Mouse (Mus musculus) naive thymus-derived CD4-positive, alpha-beta T cell, adult 2 months (primary cell): ENCODE results near the gene Socs4.

Source experiments
- DNase-seq: peaks from one replicate; pipeline ENCODE4 v3.0.0-alpha.2; 2011; ENCODE audit warnings: low read depth

Gene Socs4

DNA sequence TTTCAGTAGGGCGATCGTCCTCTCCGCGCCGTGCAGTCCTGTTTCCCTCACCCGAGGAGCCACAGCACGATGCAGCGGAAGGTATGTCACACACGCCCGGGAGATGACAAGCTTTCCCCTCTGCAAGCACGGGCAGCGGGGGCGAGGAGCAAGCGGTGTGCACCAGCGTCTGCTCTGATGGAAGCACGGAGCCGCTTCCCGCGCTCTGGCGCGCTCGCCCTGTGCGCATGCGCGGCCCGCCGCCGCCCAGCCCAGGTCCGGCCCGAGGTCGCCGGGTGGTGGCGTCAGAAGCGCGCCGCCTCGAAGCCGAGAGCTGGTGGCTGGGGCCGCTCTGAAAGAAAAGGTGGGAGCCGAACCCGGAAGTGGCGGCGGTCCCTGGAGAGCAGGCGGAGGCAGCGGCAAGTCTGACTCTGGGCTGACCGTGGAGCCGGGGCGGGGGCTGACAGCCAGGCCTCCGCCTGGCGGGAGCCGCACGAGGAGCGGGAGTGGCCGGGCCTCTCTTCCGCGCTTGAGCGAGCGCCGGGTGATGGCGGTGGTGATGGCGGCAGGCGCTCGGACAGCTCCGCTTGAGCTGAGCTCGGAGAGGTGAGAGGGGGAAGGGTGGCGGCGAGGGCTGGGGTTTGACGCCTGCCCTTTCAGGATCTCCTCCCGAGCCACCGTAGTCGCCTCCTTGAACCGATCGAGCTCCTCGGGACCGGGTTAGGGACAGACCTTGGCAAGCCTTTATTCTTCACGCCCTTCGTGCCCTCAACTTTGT, at the start of gene Socs4, which contains the start of gene Wdhd1:
Socs4 (plus strand) TSS at position 295 of the 757 bp plus-strand sequence.
Wdhd1 (minus strand) TSS at position 221 of the 757 bp plus-strand sequence.
- DNase-seq, result peak; percentile 95

DNA sequence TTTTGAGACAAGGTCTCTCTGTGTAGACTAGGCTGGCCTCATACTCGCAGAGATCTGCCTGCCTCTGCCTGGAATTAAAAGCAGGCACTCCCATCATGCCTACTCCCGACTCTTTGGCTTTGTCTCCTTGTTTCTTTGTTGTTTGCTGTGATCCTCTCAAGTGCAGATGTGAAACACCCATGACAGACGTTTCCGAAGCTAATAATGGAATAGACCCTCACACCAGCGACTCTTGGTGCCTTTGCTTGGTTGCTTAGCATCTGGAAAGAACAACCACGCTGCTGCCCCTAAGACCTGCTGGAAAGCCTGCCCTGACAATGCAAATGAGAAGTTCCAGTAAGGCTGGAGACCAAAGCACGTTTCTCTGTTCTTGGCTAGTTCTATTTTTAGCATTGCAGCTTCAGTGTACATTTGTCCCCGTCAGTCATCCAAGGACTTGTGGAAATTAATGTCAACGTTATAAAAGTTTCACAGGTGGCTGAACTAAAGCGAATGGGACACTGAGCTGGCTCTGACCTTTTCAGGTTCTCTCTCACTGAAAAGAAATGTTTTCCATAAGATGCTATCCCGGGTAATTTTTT, 46.8 kb upstream of the Socs4 start:
- DNase-seq, result no peak

DNA sequence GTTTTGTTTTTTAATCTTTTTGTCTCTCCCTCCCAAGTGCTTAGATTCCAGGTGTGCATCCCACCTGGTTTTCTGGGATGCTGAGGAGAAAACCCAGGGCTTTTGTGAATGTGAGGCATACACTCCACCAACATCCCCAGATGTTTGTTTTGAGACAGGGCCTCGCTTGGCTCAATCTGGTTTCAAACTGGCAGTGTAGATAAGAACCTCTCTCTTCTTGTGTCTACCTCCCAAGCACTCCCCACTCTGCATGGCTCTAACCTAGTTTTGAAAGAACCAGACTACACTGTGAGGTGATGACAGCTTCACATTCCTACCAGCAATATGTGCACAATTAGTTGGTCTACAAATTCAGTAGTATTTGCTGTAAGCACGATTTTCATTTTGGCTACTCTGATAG, 43.1 kb upstream of the Socs4 start:
- no peak for DNase-seq

DNA sequence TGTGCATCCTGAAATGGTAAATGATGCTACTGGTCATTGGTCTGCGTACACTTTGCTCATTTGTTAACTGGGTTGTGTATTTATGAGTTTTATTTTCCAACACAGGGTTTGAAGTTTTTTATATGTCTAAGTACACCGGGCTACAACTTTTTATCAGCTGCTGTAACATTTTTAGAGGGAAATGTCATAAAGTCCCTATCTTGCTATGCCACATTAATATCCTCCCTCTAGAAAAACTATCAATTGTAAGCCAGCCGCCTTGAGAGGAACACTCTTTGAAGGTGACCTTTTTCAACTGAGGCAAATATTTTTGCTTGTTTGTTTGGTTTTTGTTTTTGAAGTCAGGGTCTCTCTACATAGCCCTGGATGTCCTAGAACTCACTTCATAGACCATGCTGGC, 42.7 kb upstream of the Socs4 start:
- DNase-seq, result no peak

DNA sequence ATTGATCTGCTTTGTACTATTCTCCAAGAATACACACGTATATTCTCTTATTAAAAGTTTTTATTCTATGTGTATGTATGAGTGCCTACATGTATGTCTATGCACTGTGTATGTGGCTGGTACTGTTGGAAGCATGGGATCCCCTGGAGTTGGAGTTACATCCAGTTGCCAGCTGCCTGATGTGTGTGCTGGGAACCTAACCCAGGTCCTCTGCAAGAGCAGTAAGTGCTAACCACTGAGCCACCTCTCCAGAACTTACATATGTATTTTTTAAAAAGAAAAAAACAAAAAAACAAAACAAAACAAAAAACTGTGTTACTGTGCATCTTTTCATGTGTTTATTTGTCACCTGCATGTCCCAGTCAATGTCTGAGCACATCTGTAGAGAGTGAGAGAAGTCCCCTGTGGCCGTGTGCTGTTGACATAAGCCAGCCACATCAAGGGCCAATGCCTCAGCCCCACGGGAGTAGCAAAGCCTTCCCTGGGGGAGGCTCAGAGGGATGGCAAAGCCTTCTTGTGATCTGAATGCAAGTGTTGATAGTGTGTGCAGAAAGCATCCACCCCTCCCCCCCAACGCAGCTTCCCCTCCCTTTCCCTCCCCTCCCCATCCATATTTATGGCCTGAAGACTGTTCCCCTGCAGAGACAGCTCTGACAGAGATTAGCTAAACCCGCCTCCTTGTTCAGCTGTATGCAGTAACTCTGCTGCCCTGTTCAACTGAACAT, 42.0 kb upstream of the Socs4 start:
- no peak for DNase-seq

DNA sequence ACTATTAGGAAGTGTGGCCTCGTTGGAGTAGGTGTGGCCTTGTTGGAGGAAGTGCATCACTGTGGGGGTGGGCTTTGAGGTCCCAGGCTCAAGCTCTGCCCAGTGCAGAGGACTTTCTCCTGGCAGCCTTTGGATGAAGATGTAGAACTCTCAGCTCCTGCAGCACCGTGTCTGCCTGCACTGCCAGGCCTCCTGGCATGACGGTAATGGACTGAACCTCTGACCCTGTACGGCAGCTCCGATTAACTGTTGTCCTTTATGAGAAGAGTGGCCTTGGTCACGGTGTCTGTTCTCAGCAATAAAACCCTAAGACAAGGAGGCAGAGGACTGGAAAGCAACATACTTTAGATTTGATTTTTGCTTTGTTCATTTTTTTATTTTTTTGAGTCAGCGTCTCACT, 40.2 kb upstream of the Socs4 start:
- no peak for DNase-seq

DNA sequence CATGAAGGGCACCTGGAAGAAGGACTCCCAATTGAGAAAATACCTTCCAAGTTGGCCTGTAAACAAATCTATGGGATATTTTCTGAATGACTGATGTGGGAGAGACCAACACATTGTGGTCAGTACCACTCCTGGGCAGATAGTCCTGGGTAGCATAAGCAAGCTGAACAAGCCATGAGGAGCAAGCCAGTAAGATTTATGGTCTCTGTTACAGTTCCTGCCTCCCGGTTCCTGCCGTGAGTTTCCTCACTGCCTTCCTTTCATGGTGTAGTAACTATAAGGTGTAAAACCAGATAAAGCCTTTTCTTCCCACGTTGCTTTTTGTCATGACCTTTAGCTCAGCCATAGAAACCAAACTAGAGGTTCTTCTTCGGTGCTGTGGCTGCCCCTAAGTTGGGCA, 39.4 kb upstream of the Socs4 start:
- no peak for DNase-seq

DNA sequence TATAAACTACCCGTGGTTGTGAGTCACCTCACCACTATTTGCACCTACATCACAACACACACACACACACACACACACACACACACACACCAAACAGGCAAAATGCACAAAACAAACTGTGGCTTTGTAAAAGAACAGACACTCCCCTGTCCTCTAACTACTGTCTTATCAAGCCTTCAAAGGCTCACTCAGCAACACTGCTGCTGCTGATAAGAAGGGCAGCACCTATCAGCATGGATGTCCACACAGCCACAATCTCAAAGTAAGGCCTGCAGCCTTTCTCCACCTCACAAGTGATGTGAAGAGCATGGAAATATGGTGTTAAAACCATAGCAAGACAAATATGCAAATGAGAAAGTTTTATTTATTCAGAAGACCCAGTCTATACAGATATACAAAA, 36.1 kb upstream of the Socs4 start:
- DNase-seq, result no peak

DNA sequence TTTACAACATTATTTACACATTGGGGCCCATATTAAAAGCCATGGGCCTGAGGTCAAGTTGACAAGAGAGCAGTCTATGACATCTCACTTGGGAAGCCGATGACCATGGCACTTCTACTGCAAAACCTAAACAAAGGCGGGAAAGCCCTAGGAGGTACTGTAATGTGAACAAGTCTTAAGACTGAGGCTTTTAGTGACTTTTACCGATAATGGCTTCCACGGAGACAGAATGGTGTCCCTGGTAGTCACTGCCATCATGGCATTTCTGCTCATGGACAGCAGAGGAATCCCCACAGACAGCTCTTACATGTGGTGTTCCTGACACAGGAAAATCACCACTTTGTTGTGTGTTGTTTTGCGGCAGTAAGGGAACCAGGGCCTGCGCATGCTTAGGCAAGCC, 35.7 kb upstream of the Socs4 start:
- DNase-seq, result no peak

DNA sequence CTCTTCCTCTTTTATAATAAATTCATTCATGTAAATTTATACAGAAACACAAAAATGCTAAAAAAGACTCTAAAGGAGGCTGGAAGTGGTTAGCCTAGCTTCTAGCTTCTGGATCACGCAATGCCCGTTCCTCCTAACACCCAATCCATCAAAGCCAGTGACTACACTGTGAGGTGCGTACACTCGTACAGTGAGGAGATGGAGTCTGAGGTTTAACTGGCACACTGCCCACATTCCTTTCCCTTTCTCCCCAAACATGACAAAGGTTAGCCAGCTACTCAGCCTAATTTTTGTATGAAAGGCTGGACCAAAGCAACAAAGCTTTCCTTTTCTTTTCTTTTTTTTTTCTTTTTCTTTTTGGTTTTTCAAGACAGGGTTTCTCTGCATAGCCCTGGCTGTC, 34.0 kb upstream of the Socs4 start:
- no peak for DNase-seq

DNA sequence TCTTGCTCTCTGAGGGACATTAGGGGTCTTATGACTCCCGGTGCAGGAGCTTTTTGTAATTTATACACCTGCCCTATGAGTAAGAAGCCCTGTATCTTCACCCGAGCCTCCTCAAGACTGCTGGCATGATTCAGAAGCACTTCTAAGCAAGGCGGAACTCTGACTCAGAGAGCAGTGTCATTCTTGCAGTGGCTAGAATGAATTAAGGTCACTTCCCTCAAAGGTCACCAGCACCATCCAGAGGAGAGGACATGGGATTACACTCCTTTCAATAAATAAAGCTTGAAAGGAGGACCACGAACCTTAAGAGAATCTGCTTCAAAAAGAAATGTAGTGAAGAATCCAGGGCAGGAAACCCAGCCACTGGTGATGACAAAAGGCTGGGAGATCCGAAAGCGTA, 26.9 kb upstream of the Socs4 start:
- no peak for DNase-seq

DNA sequence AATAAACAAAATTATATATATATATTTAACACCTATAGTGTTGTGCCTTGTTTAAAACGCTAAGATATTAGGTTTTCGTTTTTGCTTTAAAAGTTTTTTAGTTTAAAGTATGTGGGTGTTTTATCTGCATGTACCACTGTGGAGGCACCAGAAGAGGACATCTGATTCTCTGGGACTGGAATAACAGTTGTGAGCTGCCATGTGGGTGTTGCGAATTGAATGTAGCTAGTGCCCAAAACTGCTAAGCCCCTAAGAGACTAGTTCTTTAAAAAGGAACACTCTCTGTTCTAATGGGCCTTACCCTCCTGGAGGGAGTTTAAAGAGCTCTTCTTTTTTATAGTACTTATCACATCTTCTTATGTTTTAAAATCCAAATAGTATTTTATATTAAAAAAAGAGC, 11.9 kb upstream of the Socs4 start:
- DNase-seq, result no peak

DNA sequence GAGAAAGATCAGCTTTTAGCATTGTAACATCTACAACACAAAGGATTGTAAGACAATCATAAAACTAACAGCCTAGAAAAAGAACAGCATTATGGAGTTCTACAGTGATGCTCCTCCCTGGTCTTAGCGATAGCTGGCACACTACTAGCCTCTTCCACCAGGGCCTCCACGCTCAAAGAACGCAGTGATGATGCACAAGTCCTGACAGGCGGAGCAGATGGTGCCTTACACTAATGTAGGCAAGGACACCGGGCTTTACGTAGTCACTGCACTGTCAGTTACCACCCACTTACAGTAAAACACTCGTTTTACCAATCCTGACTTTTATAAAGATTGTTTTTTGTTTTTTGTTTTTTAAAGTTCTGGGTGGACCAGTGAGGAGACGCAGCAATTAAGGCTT, 10.9 kb upstream of the Socs4 start:
- DNase-seq, result no peak

DNA sequence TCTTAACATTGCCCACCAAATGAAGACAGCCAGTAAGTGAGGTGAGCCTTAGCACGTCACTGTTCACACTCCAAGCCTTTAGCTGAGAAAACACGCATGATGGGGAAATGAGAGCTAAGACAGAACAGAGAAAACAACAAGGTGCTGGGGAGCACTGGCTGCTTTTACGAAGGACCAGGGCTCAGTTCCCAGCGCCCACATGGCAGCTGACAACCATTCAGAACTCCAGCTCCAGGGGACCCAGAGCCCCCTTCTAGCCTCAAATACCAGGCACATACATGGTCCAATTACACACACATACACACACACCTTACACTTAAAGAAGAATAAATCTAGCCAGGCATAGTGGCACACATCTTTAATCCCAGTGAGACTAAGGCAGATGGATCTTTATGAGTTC, 7.7 kb upstream of the Socs4 start:
- no peak for DNase-seq

DNA sequence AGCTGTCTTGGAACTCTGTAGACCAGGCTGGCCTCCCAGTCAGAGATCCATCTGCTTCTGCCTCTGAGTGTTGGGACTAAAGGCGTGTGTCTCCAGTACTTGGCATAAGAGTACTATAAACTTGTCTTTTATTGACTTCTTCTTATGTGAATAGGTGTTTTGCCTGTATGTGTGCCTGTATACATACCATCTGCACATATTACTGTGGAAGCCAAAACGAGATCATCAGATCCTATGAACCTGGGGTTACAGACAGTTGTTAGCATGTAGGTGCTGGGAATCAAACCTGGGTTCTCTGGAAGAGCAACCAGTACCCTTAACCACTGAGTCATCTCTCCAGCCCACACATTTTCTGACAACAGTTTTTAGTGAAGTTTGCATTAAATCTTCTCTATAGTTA, 7.0 kb upstream of the Socs4 start:
- no peak for DNase-seq

DNA sequence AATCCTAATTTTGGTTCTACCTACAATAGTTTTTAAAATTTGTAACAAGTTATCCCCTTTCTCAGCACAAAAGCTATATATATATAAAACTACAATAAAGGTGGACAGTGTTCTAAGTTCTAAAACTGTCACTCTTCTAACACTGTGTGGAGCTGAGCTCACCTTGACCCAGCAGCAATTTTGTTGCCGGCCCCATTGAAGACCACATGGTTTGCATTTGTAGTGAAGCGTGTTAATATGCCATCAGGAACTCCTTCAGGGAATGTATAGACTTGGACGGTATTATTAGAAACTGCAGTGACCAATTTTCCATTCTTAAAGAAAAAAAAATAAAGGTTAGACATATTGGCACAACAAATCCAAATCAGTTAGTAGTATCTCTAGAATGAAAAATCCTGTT, 3.0 kb upstream of the Socs4 start:
- DNase-seq, result no peak

DNA sequence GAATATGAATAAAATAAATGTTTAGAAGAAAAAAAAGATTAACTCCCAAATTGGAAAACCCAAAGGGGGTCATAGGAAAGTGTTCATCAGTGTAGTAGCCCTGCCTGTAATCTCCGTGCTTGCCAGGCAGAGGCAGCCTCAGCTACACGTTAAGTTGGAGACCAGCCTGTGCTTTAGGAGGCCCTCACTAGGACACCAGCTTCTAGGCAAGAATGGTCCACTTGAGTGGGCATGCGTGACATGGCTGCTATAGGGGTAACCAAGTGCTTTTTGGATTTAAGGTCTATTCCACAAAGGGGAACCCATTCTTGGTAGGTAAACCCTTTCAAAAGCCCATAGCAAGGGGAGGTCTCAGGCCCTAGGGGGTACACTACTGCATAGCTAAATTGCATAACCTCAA, 1.3 kb upstream of the Socs4 start:
- DNase-seq, result peak; percentile 21

DNA sequence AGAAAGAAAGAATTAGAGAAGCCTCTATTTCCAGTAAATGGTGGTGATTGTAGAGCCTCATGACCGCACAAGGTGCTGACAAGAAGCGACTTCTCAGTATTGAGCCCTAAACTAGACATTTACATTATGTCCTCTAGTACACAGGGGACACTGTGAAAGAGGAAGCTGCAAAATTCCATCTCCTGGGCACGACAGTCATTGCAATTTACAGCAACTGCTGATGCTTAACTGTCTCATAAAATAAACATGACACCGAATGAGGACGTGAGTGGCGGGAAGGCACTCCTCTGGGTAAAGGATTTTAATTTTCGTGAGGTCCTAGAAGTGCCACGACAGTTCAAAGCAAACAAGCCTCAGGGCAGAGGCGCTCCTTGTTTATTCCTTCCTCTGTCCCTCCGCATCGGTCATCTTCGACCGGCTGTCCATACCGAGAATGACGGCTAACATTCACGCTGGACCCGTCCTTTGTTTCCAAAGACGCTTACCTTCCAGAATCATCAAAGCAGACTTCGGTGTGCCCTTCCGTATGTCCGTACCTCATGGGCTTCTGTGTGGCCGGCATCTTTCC, 611 bp upstream of the Socs4 start:
- peak; percentile 63 for DNase-seq

DNA sequence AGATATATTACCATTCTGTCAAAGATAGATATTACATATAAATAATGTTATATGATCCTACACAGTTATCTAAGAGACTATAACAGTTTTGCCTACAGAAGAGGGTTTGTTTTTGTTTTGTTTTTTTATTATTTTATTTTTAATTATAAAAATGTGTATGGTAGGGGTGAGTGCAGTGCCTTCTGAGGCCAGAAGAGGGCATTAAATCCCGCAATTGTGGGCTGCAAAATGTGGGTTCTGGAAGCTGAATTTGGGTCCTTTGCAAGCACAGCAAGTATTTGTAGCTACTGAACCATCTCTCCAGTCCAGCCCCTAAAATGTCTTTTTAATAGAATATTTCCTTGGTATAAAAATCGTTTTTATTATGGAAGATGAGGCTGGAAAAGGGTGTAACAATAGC, 2.3 kb downstream of the Socs4 start:
- DNase-seq, result no peak

DNA sequence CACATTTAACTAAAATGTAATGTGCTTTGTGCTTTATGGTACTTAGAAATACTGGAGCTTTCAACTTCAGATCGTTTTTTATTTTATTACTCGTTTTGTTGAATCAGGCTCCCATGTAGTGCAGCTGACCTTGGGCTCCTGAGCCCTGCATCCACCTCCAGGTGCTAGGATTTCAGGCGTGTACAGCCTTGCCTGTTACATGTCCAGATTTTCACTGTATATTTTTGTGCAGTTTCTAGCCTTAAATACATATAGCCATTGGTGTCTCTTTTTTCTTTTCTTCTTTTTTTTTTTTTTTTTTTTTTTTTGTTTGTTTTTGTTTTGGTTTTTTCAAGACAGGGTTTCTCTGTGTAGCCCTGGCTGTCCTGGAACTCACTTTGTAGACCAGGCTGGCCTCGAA, 4.8 kb downstream of the Socs4 start:
- no peak for DNase-seq

DNA sequence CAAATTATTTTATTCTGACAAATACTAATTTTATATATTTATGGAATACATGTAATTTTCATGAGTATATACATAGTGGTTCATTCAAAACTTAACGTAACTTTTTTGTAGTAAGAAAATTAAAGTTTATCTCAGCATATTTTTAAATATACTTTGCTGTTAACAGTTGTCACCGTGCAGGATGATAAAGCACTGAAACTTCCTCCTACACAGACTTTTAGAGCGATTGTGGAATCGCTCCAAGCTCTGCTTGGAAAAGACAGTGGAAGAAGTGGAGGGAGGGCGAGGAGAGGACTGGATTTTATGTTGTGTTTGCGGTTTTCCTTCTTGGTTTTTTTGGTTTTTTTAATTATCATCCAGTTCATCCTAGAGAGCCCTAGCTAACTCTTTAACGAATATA, 6.8 kb downstream of the Socs4 start:
- DNase-seq, result no peak

DNA sequence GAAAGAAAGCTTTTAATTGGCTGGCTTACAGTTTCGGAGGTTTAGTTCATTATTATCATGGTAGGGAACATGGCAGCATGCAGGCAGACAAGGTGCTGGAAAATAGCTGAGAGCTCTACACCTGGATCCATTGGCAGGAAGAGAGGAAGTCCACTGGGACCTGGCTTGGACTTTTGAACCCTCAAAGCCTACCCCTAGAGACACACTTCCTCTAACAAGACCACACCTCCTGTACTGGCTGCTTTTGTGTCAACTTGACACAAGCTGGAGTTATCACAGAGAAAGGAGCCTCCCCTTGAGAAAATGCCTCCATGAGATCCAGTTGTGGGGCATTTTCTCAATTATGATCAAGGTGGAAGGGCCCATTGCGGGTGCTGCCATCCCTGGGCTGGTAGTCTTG, 8.5 kb downstream of the Socs4 start:
- no peak for DNase-seq

DNA sequence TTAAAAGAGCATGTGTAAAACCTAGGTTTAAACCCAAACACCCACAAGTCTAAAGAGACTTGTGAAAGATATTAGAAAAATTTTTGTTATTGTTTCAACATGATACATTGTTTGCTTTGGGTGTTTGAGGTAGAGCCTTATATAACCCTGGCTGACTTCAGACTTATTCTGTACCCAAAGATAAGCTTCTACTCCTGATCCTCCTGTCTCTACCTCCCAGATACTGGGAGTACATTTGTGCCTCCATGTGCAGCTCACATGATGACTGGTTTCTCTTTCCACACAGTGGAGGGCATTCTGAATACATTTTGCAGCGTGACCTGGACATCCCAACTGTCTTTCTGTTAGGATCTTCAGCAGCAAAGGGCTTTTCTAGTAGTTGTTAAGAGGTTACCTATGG, 9.5 kb downstream of the Socs4 start:
- no peak for DNase-seq
